Mouse (Mus musculus) heart, postnatal 14 days (tissue): Measurements from ENCODE around the gene Krit1. TPM values are rescaled to one million over a fixed set of nuclear protein-coding genes. Genes with fewer than 3 reads are reported as not detected.
A peak's percentile ranks its signal among the peaks of the same experiment; 100 is the strongest.
"Not testable (repeated sequence)": the region's sequence is repeated elsewhere in the genome, so short reads cannot be mapped to it uniquely, and the experiment has no call there.

ENCODE experiments used
- DNase-seq, 2 experiments: peaks; one replicate each; pipeline ENCODE4 v3.0.0; 2021 to 2022
- intact Hi-C: fragments of 180-260 bp; cut with DNase I; formaldehyde crosslinking; loops from one replicate; pipeline ENCODE4 v1.15.1; 2025
- long read RNA-seq, 2 experiments: library from polyadenylated mRNA; stranded (forward); transcript quantifications; one replicate each; pipeline ENCODE4 v2.0.0; 2021
- total RNA-seq, 2 experiments: library from RNA; stranded (reverse); gene quantifications; 2 replicates each; pipeline ENCODE4 v1.2.3; 2021

The Krit1 gene
- 10 to 100 TPM; 28.9 to 34.3 TPM for total RNA-seq
- long read RNA-seq, experiment 1, transcript Krit1-201 (17 exons, 2,930 nt) = major isoform, 11 of 45 reads
- long read RNA-seq, experiment 1, partial matches to known transcripts = 2 of 45 reads
- long read RNA-seq, experiment 1, other reads (novel, unspliced or antisense) = 32 of 45 reads
- long read RNA-seq, experiment 2, full-length matches to known transcripts = 16 of 36 reads
- long read RNA-seq, experiment 2, partial matches to known transcripts = 3 of 36 reads
- long read RNA-seq, experiment 2, other reads (novel, unspliced or antisense) = 17 of 36 reads

DNA sequence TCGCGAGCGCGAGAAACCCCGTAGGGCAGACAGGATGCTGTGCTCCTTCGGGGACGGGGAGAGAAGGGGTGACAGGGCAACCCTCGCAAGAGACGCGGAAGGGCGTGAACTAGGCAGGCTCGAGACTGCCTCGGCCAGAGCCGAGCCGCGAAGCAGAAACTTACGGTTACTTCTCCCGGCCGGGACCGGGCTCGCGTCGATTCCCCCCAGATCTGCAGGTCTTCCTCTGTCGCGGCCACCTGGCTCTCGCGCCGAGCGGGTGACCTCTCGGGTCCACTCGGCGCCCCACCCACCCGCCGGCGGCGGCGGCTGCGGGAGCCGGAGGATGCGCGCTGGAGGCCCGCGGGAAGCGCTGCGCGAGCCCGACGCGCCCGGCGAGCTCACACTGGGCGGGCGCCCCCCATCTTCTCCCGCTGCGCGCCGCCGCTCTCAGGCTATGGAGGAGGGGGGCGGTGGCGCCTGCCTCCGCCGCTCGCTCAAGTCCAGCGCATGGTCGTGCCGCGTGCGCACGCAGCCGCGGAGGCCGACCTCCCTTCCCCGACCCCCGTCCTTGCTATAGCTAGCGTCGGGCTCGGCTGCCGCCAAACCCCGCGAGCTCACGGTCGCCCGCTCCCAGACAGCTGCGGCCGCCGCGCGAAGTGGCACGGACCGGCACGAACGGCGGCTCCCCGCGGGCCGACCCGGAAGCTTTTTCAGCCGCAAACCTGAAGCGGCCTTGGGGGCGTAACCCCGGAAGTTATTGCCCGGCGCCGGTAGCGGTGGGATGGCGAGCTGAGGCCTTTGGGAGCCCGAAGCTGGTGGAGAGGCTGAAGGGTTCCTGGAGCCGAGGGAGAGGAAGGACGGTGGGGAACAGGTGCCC is at the start of gene Krit1, which contains the start of gene Ankib1:
TSS of gene Krit1 (plus strand) at position 752 of the 859 bp plus-strand sequence.
TSS of gene Ankib1 (minus strand) at position 493 of the 859 bp plus-strand sequence.
- intact Hi-C loops = loop anchor here (2.0 kb wide), 1 partner anchor 156 kb away; no protein-coding TSS in a partner anchor
- peak; percentile 89 to 90 for DNase-seq

DNA sequence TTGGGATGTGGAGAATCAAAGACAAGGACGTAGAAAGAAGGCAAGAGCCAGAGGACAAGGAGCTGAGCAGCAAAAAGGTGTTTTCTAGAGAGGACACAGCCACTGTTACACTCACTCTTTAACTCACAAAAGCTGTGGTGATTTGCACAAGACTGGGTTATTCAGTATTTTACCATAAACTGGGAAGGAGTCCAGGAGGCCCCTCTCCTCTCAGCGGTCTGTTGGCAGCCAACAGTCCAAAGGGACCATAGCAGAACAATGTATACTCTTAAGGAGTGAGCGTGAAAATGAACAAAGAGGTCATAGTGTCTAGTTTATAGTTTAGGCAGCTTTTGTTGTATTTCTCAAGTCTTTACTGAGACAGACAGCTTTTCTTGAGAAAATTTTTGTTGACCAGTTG is 31.5 kb upstream of the Krit1 start:
- DNase-seq = no peak
- intact Hi-C loops = no loop called here

DNA sequence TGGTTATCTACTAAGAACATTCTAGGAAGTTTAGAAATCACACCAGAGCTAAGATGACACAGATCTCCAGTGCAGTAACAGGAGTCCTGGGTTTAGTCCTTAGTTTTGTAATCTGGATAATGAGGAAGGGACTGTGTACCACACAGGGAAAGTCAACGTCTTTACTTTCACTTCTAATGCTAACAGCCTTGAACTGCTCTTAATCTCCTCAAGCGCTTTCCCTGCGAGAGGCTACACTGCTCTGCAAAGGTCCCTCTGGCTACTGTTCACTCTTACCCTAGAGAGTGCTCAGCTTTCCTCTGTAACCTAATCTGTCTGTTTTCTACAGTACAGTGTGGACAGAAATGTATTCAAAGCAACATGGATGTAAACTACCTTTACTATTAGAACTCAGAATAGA is 31.0 kb upstream of the Krit1 start:
- DNase-seq = no peak
- intact Hi-C loops = no loop called here

DNA sequence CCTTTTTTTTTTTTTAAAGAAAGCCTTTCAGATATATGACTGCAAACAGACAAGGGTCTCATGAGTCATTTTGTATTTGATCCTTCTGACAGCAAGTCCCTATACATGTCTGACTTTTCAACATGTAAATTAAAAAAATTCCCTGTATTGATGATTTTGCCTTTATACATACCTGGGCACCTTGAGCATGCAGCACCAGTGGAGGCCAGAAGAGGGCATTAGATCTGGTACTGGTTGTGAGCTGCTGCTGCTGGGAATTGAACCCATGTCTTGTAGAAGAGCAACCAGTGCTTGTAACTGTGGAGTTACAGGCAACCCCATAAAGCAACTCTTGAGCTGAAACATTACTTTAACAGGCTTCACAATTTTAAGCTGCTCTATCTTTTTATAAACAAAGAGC is 20.3 kb upstream of the Krit1 start:
- DNase-seq = no peak
- intact Hi-C loops = no loop called here

- intact Hi-C loops = no loop called here
- no peak for DNase-seq
These were observed 18.9 kb upstream of the Krit1 start for GRCm38 (mm10) chr5:3783947-3784681.

- no peak for DNase-seq
- intact Hi-C loops = no loop called here
These were observed 18.1 kb upstream of the Krit1 start for GRCm38 (mm10) chr5:3784751-3785496.

DNA sequence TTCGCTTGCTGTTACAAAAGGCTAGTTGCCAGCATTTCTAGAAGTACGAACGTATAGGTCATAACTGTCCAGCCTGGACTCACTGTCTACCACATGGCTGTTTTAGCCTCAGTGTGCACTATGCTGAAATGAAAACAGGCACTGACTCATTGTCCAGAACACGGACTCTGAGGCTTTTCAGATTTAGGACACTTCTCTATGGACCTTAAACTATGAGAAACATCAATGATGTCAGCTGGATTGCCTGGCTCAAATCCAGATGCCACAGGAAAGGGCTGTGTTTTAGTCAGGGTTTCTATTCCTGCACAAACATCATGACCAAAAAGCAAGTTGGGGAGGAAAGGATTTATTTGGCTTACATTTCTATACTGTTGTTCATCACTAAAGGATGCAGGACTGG is 15.4 kb upstream of the Krit1 start:
- DNase-seq = peak in 1 of 2 experiments; percentile 17

DNA sequence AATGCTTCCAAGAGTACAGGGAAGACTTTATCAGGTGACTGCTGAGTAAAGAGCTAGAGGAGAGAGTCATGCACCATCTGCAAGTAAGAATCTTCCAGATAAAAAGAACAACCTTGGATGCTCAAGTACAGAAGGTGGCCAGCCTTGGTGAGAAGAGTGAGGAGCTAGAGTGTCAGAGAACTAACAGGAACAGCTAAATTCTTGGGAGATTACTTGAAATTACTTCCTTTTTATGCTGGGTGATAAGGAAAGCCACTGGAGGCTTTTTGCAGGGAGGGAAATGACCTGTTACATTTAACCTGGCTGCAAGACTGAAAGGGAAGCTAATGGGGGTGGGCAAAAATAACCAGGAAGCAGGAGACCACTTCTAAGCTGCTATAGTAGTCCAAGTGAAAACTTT is 11.9 kb upstream of the Krit1 start:
- intact Hi-C loops = no loop called here
- DNase-seq = no peak

More for the DNA sequence above, 15.4 kb upstream of the Krit1 start:
- intact Hi-C loops = no loop called here

GRCm38 (mm10) chr5:3797101-3797500 is 5.9 kb upstream of the Krit1 start:
- DNase-seq, intact Hi-C loops: not testable (repeated sequence)

DNA sequence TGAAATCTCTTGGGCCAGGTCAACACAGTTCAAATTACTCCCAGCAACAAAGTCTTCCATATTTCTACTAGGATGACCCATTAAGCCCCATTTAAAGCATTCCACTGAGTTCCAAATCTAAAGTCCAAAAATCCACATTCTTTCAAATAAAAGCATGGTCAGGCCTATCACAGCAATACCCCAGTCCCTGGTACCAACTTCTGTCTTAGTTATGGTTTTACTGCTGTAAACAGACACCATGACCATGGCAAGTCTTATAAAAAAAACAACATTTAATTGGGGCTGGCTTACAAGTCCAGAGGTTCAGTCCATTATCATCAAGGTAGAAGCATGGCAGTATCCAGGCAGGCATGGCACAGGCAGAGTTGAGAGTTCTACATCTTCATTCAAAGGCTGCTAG is 4.3 kb upstream of the Krit1 start:
- not testable (repeated sequence) for DNase-seq

DNA sequence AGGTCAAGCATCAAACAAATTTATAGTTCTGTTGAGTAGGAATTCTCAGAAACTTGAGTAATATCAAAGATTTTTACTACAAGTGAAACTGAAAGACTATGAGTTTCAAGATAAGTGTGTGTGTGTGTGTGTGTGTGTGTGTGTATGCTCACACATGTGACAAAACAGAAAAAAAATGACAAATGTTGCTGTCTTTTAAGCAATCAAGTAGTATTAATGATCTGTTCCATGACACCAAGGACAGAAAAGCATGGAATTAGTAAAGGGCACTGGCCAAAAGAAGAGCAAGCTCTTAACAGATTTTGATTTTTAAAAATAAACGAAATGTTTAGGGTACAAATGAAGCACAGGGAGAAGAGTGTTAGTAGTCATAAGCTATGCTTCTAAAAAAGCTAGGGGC is 2.9 kb upstream of the Krit1 start:
- intact Hi-C loops = no loop called here
- no peak for DNase-seq

More for the DNA sequence above, 4.3 kb upstream of the Krit1 start:
- intact Hi-C loops = not testable (repeated sequence)

- intact Hi-C loops = no loop called here
- no peak for DNase-seq
These were observed 2.1 kb upstream of the Krit1 start for GRCm38 (mm10) chr5:3800881-3801280.

GRCm38 (mm10) chr5:3801672-3802432 is 1.1 kb upstream of the Krit1 start:
- intact Hi-C loops = loop anchor here (2.0 kb wide), 1 partner anchor 155 kb away; no protein-coding TSS in a partner anchor
- no peak for DNase-seq

DNA sequence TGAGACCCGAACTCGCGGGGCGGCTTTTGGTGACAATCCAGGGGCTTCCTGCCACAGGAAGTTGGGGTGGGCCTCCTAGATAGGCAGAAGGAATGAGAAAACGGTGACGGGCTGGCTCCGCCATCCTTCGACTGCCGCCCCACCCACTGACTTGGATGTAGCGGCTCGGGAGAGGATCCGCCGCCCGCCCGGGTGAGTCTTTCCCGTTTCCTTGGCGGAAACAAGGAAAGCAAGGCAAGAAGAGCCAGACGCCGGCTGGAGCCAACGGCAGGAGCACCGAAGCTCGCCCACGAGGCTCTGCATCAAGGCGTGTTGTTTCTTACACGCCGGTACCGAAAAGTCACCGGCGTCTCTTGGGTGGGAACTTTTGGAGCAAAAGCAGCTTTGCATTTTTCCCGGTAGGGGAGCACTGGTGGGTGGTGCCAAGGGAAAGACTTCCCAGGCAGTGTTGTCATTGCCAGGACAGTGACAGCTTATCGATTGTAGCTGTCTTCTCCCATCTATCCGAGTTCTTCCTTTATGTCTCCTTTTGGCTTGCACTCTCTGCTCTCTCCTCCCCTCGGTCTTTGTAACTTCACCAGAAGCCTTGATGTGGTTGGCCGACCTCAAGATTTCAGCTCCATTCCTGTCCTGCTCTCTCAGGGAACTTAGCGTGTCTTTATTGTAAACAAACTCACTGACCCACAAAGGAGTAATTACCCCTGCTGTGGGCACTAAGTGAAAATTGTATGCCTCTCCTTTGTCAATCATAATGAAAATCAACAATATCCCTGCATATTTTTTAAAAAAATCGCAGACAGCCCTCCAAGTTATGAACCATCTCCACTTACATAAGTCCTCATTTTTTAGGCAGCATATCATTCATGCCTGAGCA is 545 bp downstream of the Krit1 start:
- intact Hi-C loops = loop anchor here (2.0 kb wide), 1 partner anchor 157 kb away; no protein-coding TSS in a partner anchor
- no peak for DNase-seq

DNA sequence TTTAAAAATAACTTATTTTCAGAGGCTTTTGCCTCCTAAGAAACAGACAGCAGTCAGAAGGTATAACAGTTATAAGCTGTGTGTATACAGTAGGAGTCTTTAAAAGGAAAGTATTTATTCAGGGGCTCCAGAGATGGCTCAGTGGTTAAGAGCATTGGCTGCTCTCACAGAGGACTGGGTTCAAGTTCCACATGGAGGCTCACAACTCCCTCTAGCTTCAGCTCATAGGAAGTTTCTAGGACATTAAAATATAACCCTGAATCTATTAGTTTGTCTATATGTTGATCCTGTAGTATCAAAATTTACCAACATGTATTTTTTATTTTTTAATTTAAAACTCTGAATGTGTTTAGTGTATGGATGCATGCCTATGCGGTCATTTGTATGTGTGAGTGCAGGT is 5.5 kb downstream of the Krit1 start:
- intact Hi-C loops = no loop called here
- no peak for DNase-seq

GRCm38 (mm10) chr5:3834107-3834506 is 31.1 kb downstream of the Krit1 start:
- intact Hi-C loops = no loop called here
- DNase-seq = no peak

DNA sequence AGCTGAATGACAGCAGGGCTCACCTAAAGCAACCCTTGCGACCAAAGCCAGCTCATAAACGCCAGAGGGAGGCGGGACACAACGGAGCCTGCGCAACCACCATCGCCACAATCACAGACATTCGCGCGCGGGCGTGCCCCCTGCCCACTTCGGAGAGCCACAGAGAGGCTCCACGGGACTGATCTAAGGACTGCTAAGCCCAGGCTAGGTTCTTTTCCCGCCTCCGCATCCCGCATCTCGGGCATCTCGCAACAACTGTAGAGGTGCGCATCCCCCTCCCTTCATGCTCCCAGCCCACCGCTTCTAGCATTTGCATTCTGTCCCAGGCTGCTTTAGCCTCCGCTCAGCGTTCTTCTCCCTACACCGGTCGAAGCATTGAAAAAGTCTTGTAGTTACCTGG is 42.0 kb downstream of the Krit1 start, which contains the start of gene Lrrd1:
TSS of gene Lrrd1 (plus strand) at position 148 of the 400 bp plus-strand sequence.
- intact Hi-C loops = no loop called here
- DNase-seq = peak in 1 of 2 experiments; percentile 5

DNA sequence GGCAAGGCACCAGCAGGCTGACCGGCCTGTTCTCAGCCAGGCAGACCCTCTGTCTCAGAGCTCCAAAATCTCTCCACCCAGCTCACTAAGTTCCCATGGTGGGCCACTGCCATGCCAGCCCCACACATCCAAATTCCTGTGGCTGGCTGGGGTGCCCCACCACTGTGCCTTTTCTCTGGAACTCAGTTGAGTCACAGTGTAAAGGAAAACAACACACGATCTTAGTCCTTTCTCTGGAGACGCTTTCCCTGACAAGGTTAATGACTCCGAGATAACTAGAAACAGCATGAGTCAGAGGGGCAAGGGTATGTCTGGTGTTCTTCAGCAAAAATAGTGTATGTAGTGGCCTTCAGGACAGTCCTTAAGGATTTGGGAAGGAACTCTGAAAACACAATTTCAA is 67.2 kb downstream of the Krit1 start:
- intact Hi-C loops = no loop called here

More for the DNA sequence above, 67.2 kb downstream of the Krit1 start:
- DNase-seq = no peak
